ENCODE assay signal across 11 mouse cellular contexts in genomic region chr19:48782024-48782721, GRCm38 (mm10).
DNase-seq lines count a peak whose midpoint lies in the region; ATAC-seq lines count a peak whose summit lies in the region.
"Had no signal": no experiment of that assay in that cellular context is flagged by ENCODE, and none has a peak within 500 bp of the region (broad histone marks: within the 10 kb centered on the region; RNA-seq: fewer than 3 reads in every experiment).

No protein-coding gene starts in this region.

- H3K27me3 ChIP-seq in neural tube, embryonic 11.5 days (ENCODE audit: control insufficient read depth, insufficient read depth, low read length), result no peaks in the 10 kb centered on the region
- H3K27me3 ChIP-seq: lung, embryonic 15.5 days had no signal

- H3K36me3 ChIP-seq in neural tube, embryonic 11.5 days (ENCODE audit: control insufficient read depth, insufficient read depth, low read length), result no peaks in the 10 kb centered on the region
- H3K36me3 ChIP-seq: G1E; lung, embryonic 15.5 days had no signal

- ATAC-seq in neural tube, embryonic 11.5 days (ENCODE audit: insufficient read depth, low FRiP score, low TSS enrichment), result no peak

- H3K9ac ChIP-seq in neural tube, embryonic 11.5 days (ENCODE audit: low read length), result no peak overlapping the region
- H3K9ac ChIP-seq: lung, embryonic 15.5 days had no signal

- H3K4me2 ChIP-seq in neural tube, embryonic 11.5 days (ENCODE audit: low read depth), result no peak overlapping the region
- H3K4me2 ChIP-seq: lung, embryonic 15.5 days had no signal

- H3K9me3 ChIP-seq in neural tube, embryonic 11.5 days (ENCODE audit: control insufficient read depth, low read length), result no peaks in the 10 kb centered on the region
- H3K9me3 ChIP-seq: lung, embryonic 15.5 days had no signal

- H3K4me1 ChIP-seq in neural tube, embryonic 11.5 days (ENCODE audit: control insufficient read depth, insufficient read depth, low read length), result no peaks in the 10 kb centered on the region
- H3K4me1 ChIP-seq: lung, embryonic 15.5 days had no signal

- no peak overlapping the region for H3K4me3 ChIP-seq in neural tube, embryonic 11.5 days (ENCODE audit: low read depth, low read length)
- H3K4me3 ChIP-seq: layer of hippocampus, adult 2 months; lung, embryonic 15.5 days had no signal

- H3K27ac ChIP-seq in neural tube, embryonic 11.5 days (ENCODE audit: low read depth, low read length), result no peak overlapping the region
- H3K27ac ChIP-seq: layer of hippocampus, adult 2 months; lung, embryonic 15.5 days had no signal

- DNase-seq in cerebellum, postnatal 14 days, result peak; percentile 47 to 50
- DNase-seq in cerebellum, adult 18-20 months, result no peak
- DNase-seq in neural tube, embryonic 11.5 days (ENCODE audit: low spot score), result peak; percentile 21
- no peak for DNase-seq in neural tube, embryonic 10.5 days (ENCODE audit: extremely low spot score, low spot score)
- peak; percentile 47 to 66 for DNase-seq in kidney, postnatal 25 days
- DNase-seq in right cerebral cortex, postnatal 4 days, result no peak
- no peak for DNase-seq in gastrocnemius, postnatal 36 days
- no peak for DNase-seq in thymus, postnatal 25 days

- WGBS in neural tube, embryonic 11.5 days, result 65% methylated on average over 7 of the region's 7 CpGs

- intact Hi-C loops in gastrocnemius, postnatal 36 days (cut with DNase I), result no loop called here

Comparison
In these comparisons a context has a peak if more than half of its experiments do, and no peak if none do; other contexts are left out.
1. DNase-seq: peak in cerebellum, postnatal 14 days (2 of 2), neural tube, embryonic 11.5 days (single experiment) and kidney, postnatal 25 days (2 of 2); none in cerebellum, adult 18-20 months (0 of 2), neural tube, embryonic 10.5 days (single experiment), right cerebral cortex, postnatal 4 days (single experiment), gastrocnemius, postnatal 36 days (0 of 2) and thymus, postnatal 25 days (single experiment).